Mouse (Mus musculus): ENCODE results near the gene Il18bp.
A peak's percentile ranks its signal among the peaks of the same experiment; 100 is the strongest.

Gene Il18bp

GRCm38 (mm10) chr7:102000921-102001630, 17.4 kb downstream of the Il18bp start:
- peak; percentile 44 for DNase-seq

DNA sequence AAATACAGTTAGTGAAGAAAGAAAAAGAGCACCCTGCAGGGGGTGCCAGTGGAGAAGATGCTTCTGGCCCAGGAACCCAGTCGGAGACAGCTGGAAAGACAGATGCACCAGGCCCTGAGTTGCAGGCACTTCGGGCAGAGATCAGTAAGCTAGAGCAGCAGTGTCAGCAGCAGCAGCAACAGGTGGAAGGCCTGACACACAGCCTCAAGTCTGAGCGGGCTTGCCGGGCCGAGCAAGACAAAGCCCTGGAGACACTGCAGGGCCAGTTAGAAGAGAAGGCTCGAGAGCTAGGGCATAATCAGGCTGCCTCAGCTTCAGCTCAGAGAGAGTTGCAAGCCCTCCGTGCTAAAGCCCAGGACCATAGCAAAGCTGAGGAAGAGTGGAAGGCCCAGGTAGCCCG, 18.2 kb downstream of the Il18bp start:
- no peak for DNase-seq

- no peak for DNase-seq
These were observed 18.9 kb downstream of the Il18bp start for GRCm38 (mm10) chr7:101999461-102000151.

DNA sequence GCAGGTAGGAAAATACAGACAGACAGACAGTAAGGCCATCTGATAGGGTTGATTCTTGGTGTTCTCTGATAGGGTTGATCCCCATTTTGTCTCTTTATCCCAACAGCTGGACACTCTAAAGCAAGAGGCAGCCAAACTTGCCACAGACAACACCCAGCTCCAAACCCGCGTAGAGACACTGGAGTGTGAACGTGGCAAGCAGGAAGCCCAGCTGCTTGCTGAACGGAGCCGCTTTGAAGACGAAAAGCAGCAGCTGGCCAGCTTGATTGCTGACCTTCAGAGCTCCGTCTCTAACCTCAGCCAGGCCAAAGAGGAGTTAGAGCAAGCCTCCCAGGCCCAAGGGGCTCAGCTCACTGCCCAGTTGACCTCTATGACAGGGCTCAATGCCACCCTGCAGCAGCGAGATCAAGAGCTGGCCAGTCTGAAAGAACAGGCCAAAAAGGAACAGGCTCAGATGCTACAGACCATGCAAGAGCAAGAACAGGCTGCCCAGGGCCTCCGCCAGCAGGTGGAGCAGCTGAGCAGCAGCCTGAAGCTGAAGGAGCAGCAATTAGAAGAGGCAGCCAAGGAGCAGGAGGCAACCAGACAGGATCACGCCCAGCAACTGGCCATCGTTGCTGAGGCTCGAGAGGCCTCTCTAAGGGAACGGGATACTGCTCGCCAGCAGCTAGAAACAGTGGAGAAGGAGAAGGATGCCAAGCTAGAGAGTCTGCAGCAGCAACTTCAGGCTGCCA, 20.1 kb downstream of the Il18bp start:
- peak; percentile 91 for DNase-seq

DNA sequence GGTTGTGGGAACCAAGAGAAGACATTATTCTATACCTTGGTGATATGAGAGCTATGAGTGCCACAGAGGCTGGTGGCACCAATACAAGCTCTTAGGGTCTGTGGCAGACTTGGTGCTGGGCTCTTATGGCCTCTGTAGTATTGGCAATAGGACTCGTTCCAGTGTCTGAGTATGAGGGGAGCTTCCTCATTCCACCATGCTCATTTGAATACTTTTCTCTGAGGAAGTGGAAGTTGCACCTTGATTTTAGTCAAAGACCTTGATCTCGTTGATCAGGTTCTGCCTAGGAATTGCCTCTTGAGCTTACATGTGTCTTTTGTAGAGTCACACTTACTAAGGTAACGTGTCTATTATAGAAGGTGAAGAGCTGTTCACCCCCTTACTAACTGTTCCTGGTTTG, 24.2 kb downstream of the Il18bp start:
- no peak for DNase-seq

- no peak for DNase-seq
These were observed 33.4 kb downstream of the Il18bp start for GRCm38 (mm10) chr7:101985081-101985480.

DNA sequence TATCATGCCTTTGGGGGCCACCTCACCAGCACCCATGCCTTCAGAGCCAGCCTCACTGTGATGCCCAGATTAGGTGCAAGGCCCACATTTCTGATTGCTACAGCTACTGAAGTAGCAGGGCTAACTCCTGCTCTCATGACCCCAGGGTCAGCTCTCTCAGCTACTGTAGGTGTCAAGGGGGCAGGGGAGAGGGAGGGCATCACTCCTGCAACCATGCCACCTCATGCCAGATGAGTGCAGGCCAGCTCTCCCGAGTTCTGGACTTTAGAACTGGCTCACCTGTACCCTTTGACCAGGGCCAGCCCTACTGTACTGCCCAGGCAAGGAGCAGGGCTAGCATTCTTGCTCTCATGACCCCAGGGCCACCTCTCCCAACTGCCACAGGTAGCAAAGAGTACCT, 35.8 kb downstream of the Il18bp start:
- no peak for DNase-seq

DNA sequence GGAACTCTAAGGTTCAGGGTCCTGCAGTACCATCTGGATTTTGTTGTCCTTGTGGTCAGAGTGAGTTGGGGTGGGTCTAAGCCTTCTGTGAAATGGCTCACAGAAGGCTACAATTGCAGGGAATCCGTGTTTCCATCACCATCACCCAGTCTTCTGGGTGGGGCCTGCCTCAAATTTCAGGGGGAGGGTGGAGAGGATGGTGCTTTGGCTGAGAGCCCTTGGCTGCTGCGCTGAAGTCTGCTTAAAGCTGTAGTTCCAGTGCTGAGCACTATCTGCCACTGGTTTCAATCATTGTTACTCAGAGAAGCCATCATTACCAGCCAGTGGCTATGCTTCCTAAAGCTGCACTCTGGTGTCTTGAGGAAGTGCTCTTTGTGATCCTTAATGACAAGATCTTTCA, 44.0 kb downstream of the Il18bp start:
- DNase-seq = peak; percentile 65

DNA sequence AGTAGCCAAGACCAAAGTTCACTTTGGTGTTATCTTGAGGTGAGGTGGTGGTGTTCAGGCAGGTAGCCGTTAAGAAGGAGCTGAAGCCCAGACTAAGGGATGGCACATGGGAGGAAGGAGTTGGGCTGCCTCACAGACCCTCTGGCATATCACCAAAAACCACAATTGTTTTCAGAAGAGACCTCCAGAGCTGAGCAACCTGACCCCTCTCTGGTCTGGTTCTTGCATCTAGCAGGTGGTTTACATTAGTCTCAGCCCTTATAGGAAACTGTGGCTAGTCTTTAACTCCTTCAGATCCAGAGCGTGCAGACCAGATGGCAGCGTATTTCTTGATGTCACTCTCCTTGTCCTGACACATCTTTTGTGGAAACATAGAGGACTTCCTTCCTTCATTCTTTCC, 44.8 kb downstream of the Il18bp start:
- no peak for DNase-seq

- DNase-seq = no peak
These were observed 46.8 kb downstream of the Il18bp start for GRCm38 (mm10) chr7:101971721-101972120.

GRCm38 (mm10) chr7:101970821-101971461, 47.5 kb downstream of the Il18bp start:
- peak; percentile 90 for DNase-seq

DNA sequence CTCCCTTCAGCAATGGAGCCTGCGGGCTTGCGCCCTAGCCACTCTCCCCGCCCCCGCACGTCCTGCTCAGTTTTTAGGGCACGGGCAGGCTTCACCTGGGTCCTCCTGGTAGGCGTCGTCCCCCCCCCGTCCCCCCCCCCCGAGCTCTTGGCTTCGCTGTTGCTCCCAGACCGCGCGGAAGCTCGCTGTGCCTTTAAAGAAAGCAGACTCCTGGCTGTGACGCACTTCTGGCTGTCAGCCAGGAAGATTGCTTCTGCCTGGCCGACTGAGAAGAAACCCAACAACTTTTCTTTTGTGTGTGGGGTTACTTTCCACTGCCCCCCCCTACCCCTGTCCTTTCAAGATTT, 48.1 kb downstream of the Il18bp start:
- DNase-seq = peak; percentile 98

DNA sequence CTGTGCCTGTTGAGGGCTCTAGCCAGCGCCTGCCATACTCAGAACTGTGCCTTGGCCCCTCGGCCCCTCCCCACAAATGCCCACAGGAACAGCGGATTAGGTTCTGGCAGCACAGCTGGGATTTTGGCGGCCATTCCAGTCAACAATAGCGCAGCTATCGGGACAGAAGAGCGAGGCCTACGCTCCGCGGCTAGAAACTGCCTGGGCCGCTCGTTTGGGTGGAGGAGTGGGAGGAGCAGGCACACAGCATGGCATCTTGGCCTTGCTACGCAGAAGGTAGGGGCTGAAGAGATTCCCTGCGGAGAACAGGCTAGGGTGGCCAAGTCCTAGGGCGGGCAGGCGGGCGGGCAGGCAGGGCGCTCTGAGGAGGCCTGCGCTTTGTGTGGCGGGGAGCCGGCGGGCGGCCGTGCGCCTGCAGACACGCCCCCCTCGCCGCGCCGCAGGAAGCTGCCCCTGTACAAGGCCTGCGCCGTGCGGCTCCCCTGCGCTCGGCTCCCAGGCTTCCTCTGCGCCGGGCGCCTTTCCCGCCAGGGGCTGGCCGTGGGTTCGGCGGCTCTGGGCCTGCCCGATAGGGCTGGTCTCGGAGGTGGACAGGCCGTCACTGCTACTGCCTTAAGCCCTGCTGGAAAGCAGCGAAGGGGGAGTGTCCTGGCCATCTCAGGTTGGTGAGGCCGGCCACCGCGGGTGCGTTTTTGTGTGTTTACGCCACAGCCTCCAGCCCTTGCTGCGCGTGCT, 48.6 kb downstream of the Il18bp start:
- DNase-seq = peak; percentile 89

GRCm38 (mm10) chr7:101968751-101969150, 49.7 kb downstream of the Il18bp start:
- no peak for DNase-seq

GRCm38 (mm10) chr7:101967256-101967655, 51.2 kb downstream of the Il18bp start:
- no peak for DNase-seq

GRCm38 (mm10) chr7:101965606-101966005, 52.9 kb downstream of the Il18bp start:
- no peak for DNase-seq

All from lung, postnatal 36 days (tissue).